Mouse (Mus musculus) macrophage (primary cell): Measurements from ENCODE around the gene Gm42957. TPM values are rescaled to one million over a fixed set of nuclear protein-coding genes. Genes with fewer than 3 reads are reported as not detected.

Experiments
- H3K27ac ChIP-seq: fragments of 350-480 bp; formaldehyde crosslinking; 2 replicates; pipeline ENCODE4 v1.9.0; 2021
- H3K36me3 ChIP-seq: fragments of 350-480 bp; formaldehyde crosslinking; 2 replicates; pipeline ENCODE4 v1.9.0; 2021; ENCODE audit errors: inconsistent target
- H3K4me3 ChIP-seq: fragments of 350-480 bp; formaldehyde crosslinking; 2 replicates; pipeline ENCODE4 v1.9.0; 2021; ENCODE audit errors: inconsistent target
- H3K79me2 ChIP-seq: fragments of 350-480 bp; formaldehyde crosslinking; 2 replicates; pipeline ENCODE4 v1.9.0; 2021; ENCODE audit errors: inconsistent target
- WGBS: methylation state at CpG from one replicate; pipeline ENCODE4 v1.1.7; 2026; ENCODE audit warnings: inconsistent platforms; ENCODE audit not compliant: missing documents; 5-methylcytosine and 5-hydroxymethylcytosine counted together
- polyA plus RNA-seq: library from polyadenylated mRNA; stranded (reverse); fragments of 250-400 nt; gene quantifications from 3 replicates; pipeline ENCODE4 v1.2.4, GENCODE M21; 2018; ENCODE audit warnings: inconsistent platforms
- total RNA-seq, 78 experiments: library from RNA; depleted of rRNA; stranded (reverse); fragments of 250-400 nt; gene quantifications; 1 replicate in 9 of 78; 2 replicates in 24 of 78; 3 replicates in 43 of 78; 4 replicates in 2 of 78; pipeline ENCODE4 v1.2.4; 2018; ENCODE audit warnings: inconsistent platforms in 56 of 78

Gm42957 gene
- 1 to 10 TPM in 3 of 26 experiments, under 1 TPM in 19, not detected in 4; 0.20 to 1.8 (median 0.65) TPM for total RNA-seq (2018; cell fraction: chromatin; rRNA removed)
- total RNA-seq (2018; cell fraction: cytosol; rRNA removed) = under 1 TPM in 3 of 26 experiments, not detected in 23; 0.06 to 0.07 (median 0.06) TPM
- 1 to 10 TPM in 1 of 26 experiments, under 1 TPM in 15, not detected in 10; 0.12 to 1.1 (median 0.29) TPM for total RNA-seq (2018; cell fraction: nucleus; rRNA removed)
- not detected in 3 replicates for polyA plus RNA-seq

DNA sequence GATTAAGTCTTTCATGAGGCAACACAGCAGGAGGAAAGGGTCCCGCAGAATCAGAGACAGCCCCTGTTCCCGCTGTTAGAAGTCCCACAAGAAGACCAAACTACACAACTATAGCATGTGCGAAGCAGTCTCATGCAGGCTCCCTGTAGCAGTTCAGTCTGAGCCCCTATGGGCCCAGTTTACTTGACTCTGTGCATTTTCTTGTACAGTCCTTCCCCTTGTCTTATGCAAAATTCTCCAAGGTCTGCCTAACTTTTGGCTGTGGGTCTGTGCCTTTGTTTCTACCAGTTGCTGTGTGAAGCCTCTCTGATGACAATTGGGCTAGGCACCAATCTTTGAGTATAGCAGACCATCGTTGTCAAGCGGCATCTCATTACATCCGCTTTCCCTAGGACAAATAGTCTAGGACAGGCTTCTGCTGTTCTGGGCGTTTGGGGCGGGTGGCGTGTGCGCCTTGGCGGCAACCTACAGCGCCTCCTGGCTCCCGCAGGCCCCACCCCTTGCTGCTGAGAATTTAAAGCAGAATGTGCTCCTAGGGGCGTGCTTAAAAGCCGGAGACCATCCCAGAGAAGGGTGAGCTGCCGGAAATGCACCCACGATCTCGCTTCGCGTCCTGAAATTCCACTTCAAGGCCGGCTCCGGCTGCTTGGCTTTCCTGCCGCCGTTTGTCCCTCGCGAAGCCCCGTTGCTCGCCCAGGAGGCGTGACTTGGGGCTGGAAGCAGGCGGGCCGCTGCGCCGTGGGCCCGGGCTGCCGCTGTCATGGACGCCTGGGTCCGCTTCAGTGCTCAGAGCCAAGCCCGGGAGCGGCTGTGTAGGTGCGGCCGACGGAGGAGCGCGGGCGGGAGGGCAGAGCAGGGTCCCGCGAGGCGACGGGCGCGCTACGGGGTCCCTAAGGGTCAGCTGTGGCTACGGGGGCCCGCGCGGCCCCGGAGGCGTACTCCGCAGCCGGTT is at the start of gene Gm42957, which contains the start of gene Pex11b:
Gene Gm42957, plus strand, starts transcription at position 547 of the 952 bp plus-strand sequence.
Gene Pex11b, plus strand, starts transcription at position 449 of the 952 bp plus-strand sequence.
- H3K79me2 ChIP-seq = peaks cover 35% of the 10 kb centered on the region
- peak within 1 kb of the TSS; percentile 54 for H3K27ac ChIP-seq
- H3K4me3 ChIP-seq = peak within 1 kb of the TSS; percentile 86
- peaks cover 33% of the 10 kb centered on the region; the same call in 1 of the 2 replicates for H3K36me3 ChIP-seq
- 4% methylated on average over 60 of the region's 60 CpGs for WGBS

DNA sequence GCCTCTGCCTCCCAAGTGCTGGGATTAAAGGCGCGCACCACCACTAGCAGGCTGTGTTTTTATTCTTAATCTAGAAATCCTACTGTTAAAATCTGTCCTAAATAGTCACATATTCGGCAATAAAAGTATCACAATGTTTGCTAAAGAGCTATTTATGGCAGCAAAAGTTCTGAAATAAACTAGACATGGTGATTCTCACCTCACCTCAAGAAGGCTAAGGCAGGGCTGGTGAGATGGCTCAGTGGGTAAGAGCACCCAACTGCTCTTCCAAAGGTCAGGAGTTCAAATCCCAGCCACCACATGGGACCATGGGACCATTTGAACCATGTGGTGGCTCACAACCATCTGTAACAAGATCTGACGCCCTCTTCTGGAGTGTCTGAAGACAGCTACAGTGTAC is 44.6 kb upstream of the Gm42957 start:
- Histone ChIP-seq H3K79me2 (peaks cover 16% of the 10 kb centered on the region; the same call in 1 of the 2 replicates), H3K4me3 (no peak overlapping the region)
- 80% methylated on average over 2 of the region's 4 CpGs for WGBS

DNA sequence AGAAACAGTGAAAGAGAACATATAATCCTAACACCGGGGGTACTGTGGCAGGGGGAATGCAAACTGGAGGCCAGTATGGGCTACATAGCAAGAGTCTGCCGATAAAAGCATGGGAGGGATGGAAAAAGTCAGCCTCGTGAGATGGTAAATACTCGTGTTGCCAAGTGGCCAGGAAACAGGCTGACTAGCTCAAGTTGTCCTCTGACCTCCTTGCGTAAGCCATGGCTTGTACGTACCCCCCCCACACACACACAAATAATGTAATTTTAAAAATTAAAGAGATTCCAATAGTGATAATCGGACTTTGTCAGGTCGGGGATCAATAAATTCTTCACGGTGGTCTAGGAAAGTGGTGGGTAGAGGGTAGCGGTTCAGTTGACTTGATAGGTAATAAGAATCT is 41.9 kb upstream of the Gm42957 start:
- Histone ChIP-seq H3K4me3 (peak overlapping the region; percentile 78), H3K27ac (peak overlapping the region; percentile 77), H3K36me3 (no peaks in the 10 kb centered on the region), H3K79me2 (peaks cover 16% of the 10 kb centered on the region; the same call in 1 of the 2 replicates)
- WGBS = 0% methylated on average over 10 of the region's 10 CpGs

More for the DNA sequence above, 44.6 kb upstream of the Gm42957 start:
- Histone ChIP-seq H3K27ac (no peak overlapping the region), H3K36me3 (no peaks in the 10 kb centered on the region)

DNA sequence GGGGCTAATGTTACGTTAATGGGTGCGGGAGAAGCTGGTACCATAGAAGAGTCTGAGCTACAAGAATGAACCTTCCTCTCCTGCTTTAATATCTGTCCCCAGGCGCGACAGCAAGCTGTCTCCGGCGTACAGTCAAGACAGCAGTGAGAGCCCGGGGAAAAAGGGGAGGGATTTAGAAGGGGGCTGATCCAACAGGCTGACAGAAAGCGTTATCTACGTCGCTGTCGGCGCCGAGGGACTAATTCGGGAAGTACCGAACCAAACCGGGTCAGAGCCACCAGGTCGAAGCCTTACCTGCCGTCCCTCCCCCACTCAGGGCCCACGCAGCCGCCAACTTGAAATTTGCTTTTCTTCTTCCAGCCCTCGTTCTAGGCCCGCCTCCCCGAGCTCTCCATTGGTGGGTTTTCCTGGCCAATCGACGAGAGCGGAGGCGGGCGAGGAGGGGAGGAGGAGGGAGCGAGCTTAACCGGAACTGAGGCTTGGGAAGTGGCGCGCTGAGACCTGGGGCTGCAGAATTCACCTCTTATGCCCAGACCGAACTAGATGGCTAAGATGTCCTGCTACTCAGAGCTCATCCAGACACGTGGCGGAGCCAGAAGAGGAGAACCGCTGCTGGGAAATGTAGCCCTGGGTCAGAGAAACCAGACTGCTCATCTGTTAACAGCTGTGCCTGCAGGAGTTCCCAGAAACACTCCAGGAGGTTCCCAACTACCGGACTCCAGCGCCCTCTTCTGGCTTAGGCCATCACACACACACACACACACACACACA is 41.3 kb upstream of the Gm42957 start, which contains the start of gene Polr3gl:
Gene Polr3gl, minus strand, starts transcription at position 392 of the 771 bp plus-strand sequence.
- peaks cover 16% of the 10 kb centered on the region; the same call in 1 of the 2 replicates for H3K79me2 ChIP-seq
- H3K4me3 ChIP-seq = peak within 1 kb of the TSS; percentile 78
- under 1% methylated on average over 35 of the region's 38 CpGs for WGBS
- H3K36me3 ChIP-seq = no peaks in the 10 kb centered on the region
- H3K27ac ChIP-seq = peak within 1 kb of the TSS; percentile 77

DNA sequence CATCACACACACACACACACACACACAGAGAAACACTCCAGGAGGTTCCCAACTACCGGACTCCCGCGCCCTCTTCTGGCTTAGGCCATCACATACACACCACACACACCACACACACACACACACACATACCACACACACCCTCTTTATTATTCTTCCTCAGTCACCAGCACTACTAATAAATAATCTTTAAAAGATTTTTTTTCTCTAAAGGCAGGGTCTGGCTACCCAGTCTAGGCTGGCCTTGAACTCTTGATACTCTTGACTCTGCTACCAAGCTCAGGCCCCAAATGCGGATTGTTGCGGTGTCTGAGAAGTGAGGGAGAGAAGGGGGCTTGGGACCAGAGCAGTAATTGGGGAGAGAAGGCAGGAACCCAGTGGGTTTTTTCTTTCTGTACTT is 40.4 kb upstream of the Gm42957 start:
- H3K36me3 ChIP-seq = no peaks in the 10 kb centered on the region
- peak overlapping the region; percentile 32 for H3K27ac ChIP-seq
- WGBS = 88% methylated on average over 2 of the region's 5 CpGs
- peaks cover 16% of the 10 kb centered on the region; the same call in 1 of the 2 replicates for H3K79me2 ChIP-seq
- no peak overlapping the region for H3K4me3 ChIP-seq

DNA sequence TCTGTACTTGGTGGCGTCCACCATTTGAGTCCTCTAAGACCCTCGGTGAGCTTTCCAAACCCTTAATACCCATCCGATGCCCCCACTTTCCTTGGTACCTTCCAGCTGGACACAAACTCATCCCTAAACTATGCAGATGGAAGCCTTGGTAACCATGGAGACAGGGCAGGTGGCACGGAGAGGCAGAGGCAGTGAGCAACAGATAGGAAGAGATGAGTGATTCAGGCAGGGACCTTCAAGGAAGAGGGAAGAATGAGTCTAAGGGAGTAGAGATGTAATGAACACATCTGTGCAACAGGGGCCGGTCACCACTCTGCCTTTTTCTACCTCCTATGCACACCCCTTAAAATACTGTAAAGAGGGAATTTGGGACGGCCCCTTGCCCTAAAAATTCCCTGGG is 39.6 kb upstream of the Gm42957 start:
- H3K4me3 ChIP-seq = no peak overlapping the region
- no peak overlapping the region for H3K27ac ChIP-seq
- peaks cover 16% of the 10 kb centered on the region; the same call in 1 of the 2 replicates for H3K79me2 ChIP-seq
- WGBS = 38% methylated on average over 5 of the region's 6 CpGs
- no peaks in the 10 kb centered on the region for H3K36me3 ChIP-seq

DNA sequence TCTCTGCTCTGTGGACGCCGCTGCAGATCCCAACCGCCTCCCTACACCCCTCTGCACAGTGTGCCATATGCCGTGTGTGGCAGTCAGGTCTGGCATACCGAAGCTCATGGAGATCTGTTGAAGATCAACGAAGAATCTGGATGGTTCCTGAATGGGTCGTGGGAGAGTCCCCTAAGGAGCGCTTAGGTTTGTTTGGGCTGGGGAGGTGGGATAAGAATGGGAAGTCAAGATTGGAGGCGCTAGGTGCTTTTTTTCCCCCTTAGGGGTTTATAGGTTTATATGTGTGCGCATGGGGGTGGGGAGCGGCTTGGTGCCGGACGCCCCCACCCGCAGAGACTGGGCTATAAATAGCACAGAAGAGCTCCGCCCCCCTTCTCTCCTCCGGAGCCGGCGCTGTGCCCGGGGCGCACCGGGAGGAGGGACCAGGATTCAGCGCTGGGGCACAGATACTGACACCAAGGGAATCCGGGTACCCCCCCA is 39.0 kb upstream of the Gm42957 start, which contains the start of gene Ankrd34a:
Gene Ankrd34a, plus strand, starts transcription at position 409 of the 480 bp plus-strand sequence.
- WGBS = 11% methylated on average over 16 of the region's 23 CpGs
- Histone ChIP-seq H3K36me3 (no peaks in the 10 kb centered on the region), H3K79me2 (peaks cover 16% of the 10 kb centered on the region; the same call in 1 of the 2 replicates), H3K27ac (no peak within 1 kb of the TSS), H3K4me3 (peak within 1 kb of the TSS; percentile 6; the same call in 1 of the 2 replicates)

DNA sequence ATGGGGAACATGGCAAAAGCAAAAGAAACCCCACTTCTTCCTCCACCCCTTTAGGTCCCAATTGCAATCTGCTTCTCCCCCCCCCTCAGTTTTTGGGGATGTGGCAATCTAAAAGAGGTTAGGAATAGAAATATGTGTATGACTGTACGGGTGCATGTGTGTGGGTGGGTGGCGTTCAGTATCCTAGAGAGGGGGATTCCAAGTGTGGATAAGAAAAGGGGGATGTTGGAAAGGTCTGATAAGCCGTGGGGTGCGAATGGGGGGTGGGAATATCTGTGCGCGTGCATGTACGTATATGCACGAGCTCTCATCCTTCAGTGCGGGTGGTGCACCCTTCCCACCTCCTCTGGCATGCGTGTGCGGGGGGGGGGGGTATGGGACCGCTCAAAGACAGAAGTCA is 38.4 kb upstream of the Gm42957 start:
- 10% methylated on average over 6 of the region's 12 CpGs for WGBS

DNA sequence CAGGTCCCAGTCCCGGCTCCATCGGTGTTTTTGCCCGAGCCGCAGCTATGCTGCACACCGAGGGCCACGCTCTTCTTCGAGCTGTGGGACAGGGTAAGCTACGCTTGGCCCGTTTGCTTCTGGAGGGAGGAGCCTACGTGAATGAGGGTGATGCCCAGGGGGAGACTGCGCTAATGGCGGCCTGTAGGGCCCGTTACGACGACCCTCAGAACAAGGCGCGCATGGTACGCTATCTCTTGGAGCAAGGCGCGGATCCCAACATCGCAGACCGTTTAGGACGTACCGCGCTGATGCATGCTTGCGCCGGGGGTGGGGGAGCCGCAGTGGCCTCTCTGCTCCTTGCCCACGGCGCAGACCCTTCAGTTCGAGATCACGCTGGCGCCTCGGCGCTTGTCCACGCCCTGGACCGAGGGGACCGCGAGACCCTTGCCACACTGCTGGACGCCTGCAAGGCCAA is 37.8 kb upstream of the Gm42957 start:
- Histone ChIP-seq H3K79me2 (peaks cover 10% of the 10 kb centered on the region; the same call in 1 of the 2 replicates), H3K36me3 (no peaks in the 10 kb centered on the region), H3K4me3 (peak overlapping the region; percentile 12; the same call in 1 of the 2 replicates), H3K27ac (no peak overlapping the region)
- 3% methylated on average over 40 of the region's 40 CpGs for WGBS

More for the DNA sequence above, 38.4 kb upstream of the Gm42957 start:
- Histone ChIP-seq H3K36me3 (no peaks in the 10 kb centered on the region), H3K4me3 (peak overlapping the region; percentile 6; the same call in 1 of the 2 replicates), H3K27ac (no peak overlapping the region), H3K79me2 (peaks cover 16% of the 10 kb centered on the region; the same call in 1 of the 2 replicates)

DNA sequence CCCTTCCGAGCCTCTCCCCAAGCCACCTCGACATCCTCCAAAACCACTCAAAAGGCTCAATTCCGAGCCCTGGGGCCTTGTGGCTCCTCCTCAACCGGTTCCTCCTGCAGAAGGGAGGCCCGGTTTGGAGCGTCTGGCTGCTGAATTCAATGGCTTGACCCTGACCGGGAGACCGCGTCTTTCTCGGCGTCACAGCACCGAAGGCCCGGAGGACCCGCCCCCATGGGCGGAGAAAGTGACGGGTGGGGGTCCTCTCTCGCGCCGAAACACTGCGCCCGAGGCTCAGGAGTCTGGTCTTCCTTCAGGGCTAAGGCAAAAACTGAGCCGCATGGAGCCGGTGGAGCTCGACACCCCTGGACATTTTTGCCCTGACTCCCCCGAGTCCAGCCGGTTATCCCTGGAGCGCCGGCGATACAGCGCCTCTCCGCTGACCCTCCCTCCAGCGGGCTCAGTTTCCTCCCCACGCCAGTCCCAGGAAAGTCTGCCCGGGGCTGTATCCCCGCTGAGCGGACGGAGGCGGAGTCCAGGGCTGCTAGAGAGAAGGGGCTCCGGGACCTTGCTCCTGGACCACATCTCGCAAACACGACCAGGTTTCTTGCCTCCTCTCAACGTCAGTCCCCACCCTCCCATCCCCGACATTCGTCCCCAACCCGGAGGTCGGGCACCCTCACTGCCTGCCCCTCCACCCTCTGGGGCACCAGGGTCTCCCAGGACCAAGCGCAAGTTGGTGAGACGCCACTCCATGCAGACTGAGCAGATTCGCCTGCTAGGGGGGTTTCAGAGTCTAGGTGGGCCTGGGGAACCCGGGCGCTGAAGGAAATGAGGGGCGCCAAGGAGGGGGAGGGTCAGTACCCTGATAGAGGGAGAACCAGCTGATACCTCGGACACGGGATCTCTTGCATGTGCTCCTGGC is 36.9 kb upstream of the Gm42957 start:
- Histone ChIP-seq H3K4me3 (peak overlapping the region; percentile 12; the same call in 1 of the 2 replicates), H3K36me3 (no peaks in the 10 kb centered on the region), H3K27ac (no peak overlapping the region), H3K79me2 (peaks cover under 1% of the 10 kb centered on the region; the same call in 1 of the 2 replicates)
- WGBS = 20% methylated on average over 52 of the region's 54 CpGs

DNA sequence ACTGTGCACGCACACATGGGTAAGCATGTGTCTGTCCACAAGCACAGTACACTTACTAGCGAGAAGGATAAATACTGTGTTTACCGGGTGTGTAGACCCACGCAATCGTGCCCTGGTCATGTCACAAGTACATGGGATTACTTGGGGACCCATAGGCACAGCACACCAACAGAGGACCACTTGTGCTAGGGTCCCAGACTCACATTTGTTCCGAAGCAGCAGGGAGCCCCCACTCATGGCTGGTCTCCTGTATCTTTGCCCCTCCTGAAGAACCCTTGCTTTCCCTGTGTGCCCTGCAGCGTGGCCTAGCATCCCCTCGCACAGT is 36.2 kb upstream of the Gm42957 start:
- Histone ChIP-seq H3K27ac (no peak overlapping the region), H3K4me3 (no peak overlapping the region), H3K36me3 (no peaks in the 10 kb centered on the region), H3K79me2 (no peaks in the 10 kb centered on the region)
- WGBS = 97% methylated on average over 8 of the region's 8 CpGs

DNA sequence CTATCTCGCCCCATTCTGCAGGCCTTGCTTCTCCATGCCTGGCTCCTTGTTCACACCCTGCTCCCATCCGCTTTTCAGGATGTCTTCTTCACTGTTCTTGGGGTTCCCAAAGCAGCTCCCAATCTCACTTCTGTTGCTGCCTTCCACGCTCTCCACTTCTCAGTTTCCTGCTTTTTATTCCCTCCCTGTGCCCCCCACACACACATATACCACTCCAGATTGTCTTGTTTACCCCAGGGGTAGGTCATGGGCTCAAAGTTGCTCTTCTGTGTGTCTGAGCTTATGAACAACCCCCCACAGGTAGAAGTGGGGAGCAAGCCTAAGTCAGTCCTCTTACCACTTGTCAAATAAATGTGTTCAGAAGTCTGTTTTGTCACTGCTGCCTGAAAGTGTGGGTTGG is 35.9 kb upstream of the Gm42957 start:
- no peak overlapping the region for H3K27ac ChIP-seq
- no peaks in the 10 kb centered on the region for H3K79me2 ChIP-seq
- H3K36me3 ChIP-seq = no peaks in the 10 kb centered on the region
- no peak overlapping the region for H3K4me3 ChIP-seq
- WGBS = 92% methylated on average over 3 of the region's 3 CpGs
